Mouse (Mus musculus): ENCODE measurements at regions not wholly inside any gene's neighbourhood (a gene's known extent, or its start where the extent isn't known, plus 50 kb on each side); places are given as distances from the start of the nearest gene placed in this dataset.

DNA sequence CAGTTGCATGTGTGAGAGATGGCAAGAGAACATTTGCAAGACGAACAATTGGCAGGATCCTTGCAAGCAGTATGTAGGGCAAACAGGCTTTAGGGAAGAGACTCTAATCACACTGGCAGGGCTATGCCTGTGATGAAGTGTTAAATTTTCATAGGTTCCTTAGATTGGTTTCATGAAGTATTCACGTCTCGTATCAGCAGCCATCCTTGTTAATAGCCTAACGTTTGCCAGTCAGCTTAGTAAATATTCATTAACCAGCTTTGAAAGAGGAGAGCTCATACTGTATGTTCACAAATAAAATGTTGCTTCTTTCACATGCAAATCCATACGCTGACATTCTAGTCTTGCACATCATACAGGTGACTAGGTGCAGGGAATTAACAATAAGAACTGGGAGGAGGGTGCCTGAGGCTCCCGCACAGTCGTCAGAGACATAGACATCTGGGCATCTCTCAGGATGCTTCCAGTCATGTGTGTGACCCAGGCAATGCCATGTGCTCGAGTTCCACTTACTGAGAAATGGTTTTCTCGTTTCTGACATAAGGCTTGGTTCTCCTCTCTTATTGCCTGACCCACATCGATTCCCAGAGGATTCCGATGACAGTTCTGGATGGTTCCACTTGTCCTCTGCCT lies 257.7 kb downstream of the Map2k6 start:
- no peak for TF ChIP-seq POLR2AphosphoS5 (IDR thresholded peaks at IDR 0.05; ENCODE audit: borderline replicate concordance, low read depth, low read length)
- no peak for TF ChIP-seq POLR2A (IDR thresholded peaks at IDR 0.05; ENCODE audit: control insufficient read depth in 1 of 2, insufficient read depth in 1 of 2, low read depth in 1 of 2, low read length in 2 of 2, poor library complexity in 1 of 2)
- TF ChIP-seq CTCF (IDR thresholded peaks at IDR 0.05 in 2 of 3, conservative IDR thresholded peaks at IDR 0.05 in 1 of 3; ENCODE audit: control insufficient read depth in 1 of 3, insufficient read depth in 1 of 3, low read depth in 2 of 3, low read length in 3 of 3, poor library complexity in 1 of 3, severe bottlenecking in 1 of 3) = no peak
- TF ChIP-seq TBP (IDR thresholded peaks at IDR 0.05; ENCODE audit: low read depth, low read length) = no peak
- TF ChIP-seq TAL1 (IDR thresholded peaks at IDR 0.05; ENCODE audit: low read length) = no peak
- no peak for TF ChIP-seq UBTF (IDR thresholded peaks at IDR 0.05; ENCODE audit: borderline replicate concordance, insufficient read depth, low read depth, low read length)
- no peak for TF ChIP-seq MEF2A (IDR thresholded peaks at IDR 0.05; ENCODE audit: extremely low read depth, insufficient replicate concordance, low read depth, low read length, poor library complexity, severe bottlenecking)
- TF ChIP-seq GATA1 (IDR thresholded peaks at IDR 0.05; ENCODE audit: low read depth, low read length) = no peak
